Mouse (Mus musculus) cortical plate, adult 2 months (tissue): ENCODE measurements around the gene Sfxn1.

Experiments
- CTCF ChIP-seq: fragments of 200-500 bp; IDR thresholded peaks from 2 replicates; pipeline ENCODE4 v1.5.1; 2011; ENCODE audit warnings: mild to moderate bottlenecking, control low read depth, low read length; ENCODE audit not compliant: insufficient read depth; ENCODE audit errors: extremely low read depth
- POLR2A ChIP-seq: fragments of 200-500 bp; IDR thresholded peaks from 2 replicates; pipeline ENCODE4 v1.6.1; 2011; ENCODE audit warnings: mild to moderate bottlenecking, low read length, control low read depth; ENCODE audit not compliant: insufficient read depth; ENCODE audit errors: extremely low read depth

GRCm38 (mm10) chr13:54143788-54144187 is 72.1 kb downstream of the Sfxn1 start:
- TF ChIP-seq POLR2A (no peak), CTCF (no peak)
